Mouse (Mus musculus) thymus, adult 2 months (tissue): Measurements from ENCODE around the gene Pip4k2b.

Experiments
- CTCF ChIP-seq: fragments of 200-500 bp; IDR thresholded peaks from 2 replicates; pipeline ENCODE4 v1.5.1; 2012; ENCODE audit warnings: mild to moderate bottlenecking, control low read depth, low read length, moderate library complexity, borderline replicate concordance; ENCODE audit not compliant: control insufficient read depth, poor library complexity, insufficient read depth; ENCODE audit errors: extremely low read depth
- POLR2A ChIP-seq: fragments of 200-500 bp; IDR thresholded peaks from 2 replicates; pipeline ENCODE4 v1.6.1; 2012; ENCODE audit warnings: mild to moderate bottlenecking, low read length, control low read depth, moderate library complexity; ENCODE audit not compliant: control insufficient read depth, poor library complexity, insufficient read depth; ENCODE audit errors: extremely low read depth

GRCm38 (mm10) chr11:97684063-97684680 is 60.3 kb downstream of the Pip4k2b start:
- no peak for TF ChIP-seq CTCF
- TF ChIP-seq POLR2A: no peak
